Mouse (Mus musculus) CH12.LX (cell line): ENCODE results near the gene Ddx52. TPM values are rescaled to one million over a fixed set of nuclear protein-coding genes. Genes with fewer than 3 reads are reported as not detected.

Source experiments
- DNase-seq: peaks from one replicate; pipeline ENCODE4 v3.0.0-alpha.2; 2013; ENCODE audit errors: extremely low read depth
- H3K27ac ChIP-seq: 2 replicates; pipeline ENCODE4 v1.5.1; 2012; ENCODE audit warnings: low read depth, mild to moderate bottlenecking, control low read depth, moderate library complexity; ENCODE audit not compliant: insufficient read depth
- H3K27me3 ChIP-seq: replicated peaks from 2 replicates; pipeline ENCODE3; 2012; ENCODE audit warnings: inconsistent platforms
- H3K36me3 ChIP-seq, 2 experiments: replicated peaks in 1 of 2; 2 replicates each; pipeline versions ENCODE3 to v1.6.1; 2012; ENCODE audit warnings: inconsistent platforms in 1 of 2, low read length in 1 of 2, mild to moderate bottlenecking in 1 of 2, mixed read lengths in 1 of 2, moderate library complexity in 1 of 2; ENCODE audit not compliant: control insufficient read depth in 1 of 2, insufficient read depth in 1 of 2
- H3K4me1 ChIP-seq, 2 experiments: 2 replicates each; pipeline ENCODE4 v1.6.1; 2012; ENCODE audit warnings: inconsistent platforms in 1 of 2, moderate library complexity in 1 of 2; ENCODE audit not compliant: insufficient read depth in 2 of 2, control insufficient read depth in 1 of 2
- H3K4me2 ChIP-seq: 2 replicates; pipeline ENCODE4 v1.6.1; 2012; ENCODE audit warnings: low read depth, mild to moderate bottlenecking, control low read depth; ENCODE audit not compliant: poor library complexity, insufficient read depth, severe bottlenecking
- H3K4me3 ChIP-seq, 3 experiments: fragments of 150-350 bp in 1 of 3; sonication (generic) in 1 of 3; replicated peaks in 1 of 3; 2 replicates each; pipeline versions ENCODE3 to v1.5.1; 2011 to 2012; ENCODE audit warnings: low read depth in 2 of 3, low read length in 2 of 3, mild to moderate bottlenecking in 2 of 3, moderate library complexity in 2 of 3, control low read depth in 1 of 3, improper control_type of control experiment in 1 of 3, inconsistent platforms in 1 of 3, mixed read lengths in 1 of 3; ENCODE audit not compliant: poor library complexity in 1 of 3
- H3K79me2 ChIP-seq: replicated peaks from 2 replicates; pipeline ENCODE4 v1.6.1; 2012; ENCODE audit warnings: mild to moderate bottlenecking, moderate library complexity; ENCODE audit not compliant: control insufficient read depth, poor library complexity, insufficient read depth, severe bottlenecking; ENCODE audit errors: extremely low read depth
- H3K9ac ChIP-seq: 2 replicates; pipeline ENCODE4 v1.6.1; 2012; ENCODE audit warnings: low read depth, mild to moderate bottlenecking, control low read depth, moderate library complexity; ENCODE audit not compliant: insufficient read depth
- H3K9me3 ChIP-seq: replicated peaks from 2 replicates; pipeline ENCODE3; 2012; ENCODE audit warnings: low read length, inconsistent platforms, mixed read lengths
- CHD1 ChIP-seq: IDR thresholded peaks from 2 replicates; pipeline ENCODE4 v1.6.1; 2012; ENCODE audit warnings: low read depth, low read length, improper control_type of control experiment, inconsistent platforms
- CHD2 ChIP-seq: IDR thresholded peaks from 2 replicates; pipeline ENCODE4 v1.6.1; 2011; ENCODE audit warnings: low read length, improper control_type of control experiment
- E2F4 ChIP-seq: IDR thresholded peaks from 2 replicates; pipeline ENCODE4 v1.6.1; 2011; ENCODE audit warnings: low read depth, low read length, improper control_type of control experiment; ENCODE audit not compliant: insufficient replicate concordance
- EP300 ChIP-seq: IDR thresholded peaks from 2 replicates; pipeline ENCODE4 v1.6.1; 2011; ENCODE audit warnings: low read length, improper control_type of control experiment
- GABPA ChIP-seq: IDR thresholded peaks from 2 replicates; pipeline ENCODE4 v1.6.1; 2012; ENCODE audit warnings: low read depth, low read length, improper control_type of control experiment, inconsistent platforms; ENCODE audit not compliant: insufficient replicate concordance
- HCFC1 ChIP-seq: IDR thresholded peaks from 2 replicates; pipeline ENCODE4 v1.6.1; 2012; ENCODE audit warnings: low read depth, mild to moderate bottlenecking, inconsistent platforms, low read length, improper control_type of control experiment
- IRF4 ChIP-seq: IDR thresholded peaks from 2 replicates; pipeline ENCODE4 v1.6.1; 2014; ENCODE audit warnings: low read depth, mild to moderate bottlenecking, inconsistent platforms, low read length, improper control_type of control experiment
- JUND ChIP-seq: conservative IDR thresholded peaks from 2 replicates; pipeline ENCODE4 v1.6.1; 2011; ENCODE audit warnings: low read depth, low read length, improper control_type of control experiment
- KAT2A ChIP-seq: IDR thresholded peaks from 2 replicates; pipeline ENCODE4 v1.6.1; 2012; ENCODE audit warnings: low read length, improper control_type of control experiment, inconsistent platforms; ENCODE audit not compliant: insufficient replicate concordance
- MAZ ChIP-seq: IDR thresholded peaks from 2 replicates; pipeline ENCODE4 v1.6.1; 2012; ENCODE audit warnings: low read depth, mild to moderate bottlenecking, inconsistent platforms, low read length, improper control_type of control experiment, moderate library complexity
- MEF2A ChIP-seq: IDR thresholded peaks from 2 replicates; pipeline ENCODE4 v1.6.1; 2014; ENCODE audit warnings: low read depth, mild to moderate bottlenecking, inconsistent platforms, low read length, improper control_type of control experiment, borderline replicate concordance
- MXI1 ChIP-seq: IDR thresholded peaks from 2 replicates; pipeline ENCODE4 v1.6.1; 2011; ENCODE audit warnings: mild to moderate bottlenecking, low read depth, low read length, improper control_type of control experiment
- MYC ChIP-seq: IDR thresholded peaks from 2 replicates; pipeline ENCODE4 v1.6.1; 2011; ENCODE audit warnings: low read depth, mild to moderate bottlenecking, improper control_type of control experiment, low read length
- NELFE ChIP-seq: IDR thresholded peaks from 2 replicates; pipeline ENCODE4 v1.6.1; 2011; ENCODE audit warnings: low read depth, low read length, improper control_type of control experiment
- NRF1 ChIP-seq: IDR thresholded peaks from 2 replicates; pipeline ENCODE4 v1.6.1; 2014; ENCODE audit warnings: low read depth, mild to moderate bottlenecking, inconsistent platforms, low read length, improper control_type of control experiment, moderate library complexity
- POLR2A ChIP-seq: IDR thresholded peaks from 2 replicates; pipeline ENCODE4 v1.6.1; 2011; ENCODE audit warnings: low read depth, mild to moderate bottlenecking, improper control_type of control experiment, low read length
- RAD21 ChIP-seq: IDR thresholded peaks from 2 replicates; pipeline ENCODE4 v1.6.1; 2011; ENCODE audit warnings: low read depth, mild to moderate bottlenecking, low read length, improper control_type of control experiment, moderate library complexity
- RCOR1 ChIP-seq: conservative IDR thresholded peaks from 2 replicates; pipeline ENCODE4 v1.6.1; 2012; ENCODE audit warnings: low read depth, mild to moderate bottlenecking, inconsistent platforms, low read length, improper control_type of control experiment
- SMC3 ChIP-seq: IDR thresholded peaks from 2 replicates; pipeline ENCODE4 v1.6.1; 2011; ENCODE audit warnings: low read depth, low read length, improper control_type of control experiment
- TBP ChIP-seq: conservative IDR thresholded peaks from 2 replicates; pipeline ENCODE4 v1.6.1; 2011; ENCODE audit warnings: low read depth, low read length, improper control_type of control experiment
- TCF12 ChIP-seq: IDR thresholded peaks from 2 replicates; pipeline ENCODE4 v1.6.1; 2014; ENCODE audit warnings: low read depth, mild to moderate bottlenecking, inconsistent platforms, low read length, improper control_type of control experiment
- ZC3H11A ChIP-seq: IDR thresholded peaks from 2 replicates; pipeline ENCODE4 v1.6.1; 2012; ENCODE audit warnings: low read depth, mild to moderate bottlenecking, inconsistent platforms, low read length, improper control_type of control experiment
- ZKSCAN1 ChIP-seq: IDR thresholded peaks from 2 replicates; pipeline ENCODE4 v1.6.1; 2012; ENCODE audit warnings: low read depth, inconsistent platforms, low read length, improper control_type of control experiment, borderline replicate concordance
- ZMIZ1 ChIP-seq: IDR thresholded peaks from 2 replicates; pipeline ENCODE4 v1.6.1; 2012; ENCODE audit warnings: low read depth, mild to moderate bottlenecking, inconsistent platforms, low read length, improper control_type of control experiment
- ZNF384 ChIP-seq: IDR thresholded peaks from 2 replicates; pipeline ENCODE4 v1.6.1; 2012; ENCODE audit warnings: low read depth, low read length, improper control_type of control experiment, inconsistent platforms
- dilution Hi-C: fragments of 300-500 bp; cut with MboI; formaldehyde crosslinking; loops from 2 replicates; pipeline ENCODE4 v1.14.3; 2020; ENCODE audit warnings: low sequenced_read_pairs; ENCODE audit not compliant: extremely low pct_unique_long_range_greater_than_20kb, extremely low pct_ligation_motif_present
- in situ Hi-C: fragments of 300-500 bp; cut with MboI; formaldehyde crosslinking; loops from 3 replicates; pipeline ENCODE4 v1.14.3; 2019; ENCODE audit warnings: low sequenced_read_pairs, low pct_ligation_motif_present, low pct_unique_long_range_greater_than_20kb, mixed read lengths
- polyA plus RNA-seq: library from polyadenylated mRNA; unstranded; fragments of >175 nt; gene quantifications from 2 replicates; pipeline ENCODE4 v1.2.1, GENCODE M21; 2012; ENCODE audit warnings: low read depth; ENCODE audit not compliant: insufficient read length
- total RNA-seq, 2 experiments: library from RNA; depleted of rRNA; stranded (reverse); fragments of 300-350 nt in 1 of 2; fragments of >200 nt in 1 of 2; gene quantifications; 2 replicates each; pipeline ENCODE4 v1.2.3; 2012 to 2014

The Ddx52 gene
- total and polyA plus RNA-seq, 3 experiments = 54.2 to 104 (median 93.7) TPM

DNA sequence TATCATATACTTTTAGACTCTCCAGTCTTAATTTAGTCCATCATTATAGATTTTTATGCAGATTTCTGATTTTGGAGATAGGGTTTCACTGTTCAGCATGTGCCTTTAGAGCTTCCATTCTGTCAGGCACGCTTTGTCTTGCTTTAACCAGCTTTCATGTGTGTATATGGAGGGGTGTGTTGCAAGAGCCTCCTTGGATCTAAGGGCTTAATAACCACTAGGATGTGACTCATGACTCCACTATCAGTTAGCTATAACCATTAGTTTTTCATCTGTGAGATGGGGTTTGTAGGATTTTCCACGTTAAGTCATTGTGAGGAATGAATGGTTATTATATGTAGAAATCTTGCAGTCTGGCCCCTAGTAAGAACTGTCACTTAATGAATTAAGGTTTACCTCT lies 15.0 kb downstream of the Ddx52 start:
- Histone ChIP-seq H3K27ac (no peak overlapping the region), H3K4me3 (no peak overlapping the region), H3K36me3 (peaks cover 76 to 96% of the 10 kb centered on the region in 2 experiments), H3K27me3 (no peaks in the 10 kb centered on the region), H3K4me2 (no peak overlapping the region), H3K79me2 (no peaks in the 10 kb centered on the region), H3K9me3 (no peaks in the 10 kb centered on the region), H3K4me1 (no peaks in the 10 kb centered on the region), H3K9ac (no peak overlapping the region)
- DNase-seq = no peak
- TF ChIP-seq ZKSCAN1 = no peak
- TF ChIP-seq E2F4 = no peak
- in situ Hi-C loops (no loop called here), dilution Hi-C loops (no loop called here)

DNA sequence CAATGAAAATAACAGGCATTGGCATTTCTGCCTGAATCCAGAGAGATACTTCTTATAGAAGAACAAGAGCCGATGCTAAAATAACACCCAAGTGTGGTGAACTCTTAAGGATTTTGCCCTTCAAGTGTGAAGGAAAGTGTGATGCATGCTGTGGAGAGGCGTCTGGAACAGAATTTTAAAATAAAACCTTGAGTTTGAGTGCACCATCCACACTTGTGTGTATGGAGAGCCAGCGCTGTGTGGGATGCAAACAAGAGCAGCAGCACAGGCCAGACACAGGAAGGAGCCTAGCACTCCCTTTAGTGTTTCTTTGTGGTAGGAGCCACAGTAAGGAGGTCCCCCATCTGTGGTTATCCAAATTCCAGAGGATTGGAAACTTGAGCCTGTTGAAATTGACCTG lies 20.1 kb downstream of the Ddx52 start:
- no peak for DNase-seq

DNA sequence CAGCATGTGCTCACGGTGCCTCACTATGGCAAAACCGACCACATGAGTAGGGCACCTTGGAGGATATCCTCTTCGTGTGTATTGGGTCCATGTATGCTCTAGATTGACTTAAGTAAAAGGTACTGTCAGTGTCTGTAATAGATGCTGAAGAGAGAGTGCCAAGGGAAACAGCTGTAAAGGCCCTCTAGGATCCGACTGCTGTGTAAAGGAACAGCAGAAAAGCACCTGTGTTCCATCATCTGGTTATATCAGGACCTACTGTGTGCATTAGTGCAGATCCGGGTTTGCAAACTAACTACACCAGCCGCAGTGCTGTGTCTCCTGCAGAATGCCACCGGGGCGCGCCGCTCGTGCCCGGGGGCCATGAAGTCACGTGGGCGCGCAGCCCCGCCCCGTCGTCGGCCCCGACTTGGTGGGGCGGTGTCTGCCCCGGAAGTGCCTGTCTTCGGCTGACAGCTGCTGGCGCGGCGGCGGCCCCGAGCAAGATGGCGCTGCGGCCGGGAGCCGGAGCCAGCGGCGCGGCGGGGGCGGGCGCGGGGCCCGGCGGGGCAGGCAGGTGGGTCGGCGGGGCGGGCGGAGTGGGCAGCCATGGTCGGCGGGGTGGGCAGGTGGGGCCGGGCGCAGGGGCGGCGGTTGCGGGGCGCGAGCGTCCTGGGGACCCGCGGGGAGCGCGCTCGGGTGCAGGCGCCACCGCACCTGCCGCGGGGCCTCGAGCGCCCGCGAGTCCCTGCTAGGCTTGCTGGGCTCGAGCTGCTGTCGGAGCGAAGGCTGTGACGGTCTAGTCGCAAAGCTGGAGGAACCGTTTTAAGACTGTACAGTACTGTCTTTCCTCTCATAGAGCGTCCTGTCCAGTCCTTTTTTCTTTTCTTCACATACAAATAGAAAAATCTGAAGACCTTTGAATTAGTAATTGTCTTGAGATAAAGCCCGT lies 22.4 kb downstream of the Ddx52 start, which contains the start of gene Synrg:
TSS of gene Synrg (plus strand) at position 438 of the 931 bp plus-strand sequence.
- no peaks in the 10 kb centered on the region for H3K27me3 ChIP-seq
- peaks cover 3 to 43% of the 10 kb centered on the region in 2 experiments; a peak in 3 of 4 replicates for H3K4me1 ChIP-seq
- H3K9ac ChIP-seq = peak within 1 kb of the TSS; percentile 92
- peak within 1 kb of the TSS; percentile 68 for H3K4me2 ChIP-seq
- H3K27ac ChIP-seq = 0 out of 2 replicates have a peak within 1 kb of the TSS, but pooled peaks have one; percentile 6
- dilution Hi-C loops (no loop called here), in situ Hi-C loops (no loop called here)
- peak within 1 kb of the TSS; percentile 65 to 71 (median 66) for H3K4me3 ChIP-seq
- peak; percentile 88 for DNase-seq
- H3K9me3 ChIP-seq = no peaks in the 10 kb centered on the region
- H3K79me2 ChIP-seq = 0 out of 2 replicates have a peak, but pooled peaks cover 2% of the 10 kb centered on the region
- peaks cover 31 to 54% of the 10 kb centered on the region in 2 experiments for H3K36me3 ChIP-seq
- TF ChIP-seq HCFC1 = peak; percentile 66
- peak; percentile 5; the same call in 1 of the 2 replicates for TF ChIP-seq RCOR1
- TF ChIP-seq NRF1 = peak; percentile 65
- peak; percentile 87 for TF ChIP-seq MXI1
- no peak for TF ChIP-seq JUND
- TF ChIP-seq MYC = peak; percentile 65; the same call in 1 of the 2 replicates
- 0 out of 2 replicates have a peak, but pooled peaks have one; percentile 28 for TF ChIP-seq TBP
- TF ChIP-seq KAT2A = 0 out of 2 replicates have a peak, but pooled peaks have one; percentile 15
- TF ChIP-seq RAD21 = no peak
- peak; percentile 32; the same call in 1 of the 2 replicates for TF ChIP-seq CHD2
- peak; percentile 52; the same call in 1 of the 2 replicates for TF ChIP-seq MAZ
- no peak for TF ChIP-seq EP300
- no peak for TF ChIP-seq ZNF384
- TF ChIP-seq TCF12 = peak; percentile 95
- no peak; the same call in 1 of the 2 replicates for TF ChIP-seq SMC3

More for the DNA sequence above, 20.1 kb downstream of the Ddx52 start:
- Histone ChIP-seq H3K4me2 (no peak overlapping the region), H3K9ac (no peak overlapping the region), H3K27me3 (no peaks in the 10 kb centered on the region), H3K79me2 (0 out of 2 replicates have a peak, but pooled peaks cover 2% of the 10 kb centered on the region), H3K9me3 (no peaks in the 10 kb centered on the region), H3K36me3 (peaks cover 42 to 62% of the 10 kb centered on the region in 2 experiments), H3K27ac (no peak overlapping the region), H3K4me3 (no peak overlapping the region), H3K4me1 (peaks cover 3 to 25% of the 10 kb centered on the region in 2 experiments; a peak in 3 of 4 replicates)
- dilution Hi-C loops = no loop called here
- TF ChIP-seq MEF2A = no peak
- TF ChIP-seq CHD1 = no peak
- TF ChIP-seq IRF4 = no peak
- no peak for TF ChIP-seq POLR2A
- TF ChIP-seq GABPA = no peak
- no peak for TF ChIP-seq ZMIZ1
- TF ChIP-seq KAT2A = no peak
- no peak for TF ChIP-seq TCF12
- no peak for TF ChIP-seq MAZ
- no peak for TF ChIP-seq MXI1
- TF ChIP-seq EP300 = no peak
- no peak for TF ChIP-seq ZKSCAN1
- TF ChIP-seq RAD21 = no peak
- no peak for TF ChIP-seq ZC3H11A
- TF ChIP-seq NELFE = no peak
- in situ Hi-C loops = no loop called here
